Mouse (Mus musculus) erythroblast, embryonic 14.5 days (primary cell): ENCODE measurements around the gene Hoxb4. TPM values are rescaled to one million over a fixed set of nuclear protein-coding genes. Genes with fewer than 3 reads are reported as not detected.

ENCODE experiments used
- H3K27me3 ChIP-seq: 2 replicates; pipeline ENCODE4 v1.6.1; 2012; ENCODE audit warnings: inconsistent platforms; ENCODE audit not compliant: control insufficient read depth
- H3K36me3 ChIP-seq: 2 replicates; pipeline ENCODE4 v1.6.1; 2012; ENCODE audit warnings: mild to moderate bottlenecking, inconsistent platforms; ENCODE audit not compliant: control insufficient read depth
- H3K4me1 ChIP-seq: 2 replicates; pipeline ENCODE4 v1.6.1; 2012; ENCODE audit warnings: inconsistent platforms; ENCODE audit not compliant: control insufficient read depth
- H3K4me3 ChIP-seq: replicated peaks from 2 replicates; pipeline ENCODE3; 2012; ENCODE audit warnings: moderate library complexity, mild to moderate bottlenecking, inconsistent platforms
- H3K9me3 ChIP-seq: 2 replicates; pipeline ENCODE4 v1.6.1; 2012; ENCODE audit warnings: low read length, inconsistent platforms, mixed read lengths; ENCODE audit not compliant: control insufficient read depth
- GATA1 ChIP-seq: IDR thresholded peaks from 2 replicates; pipeline ENCODE4 v1.6.1; 2012; ENCODE audit warnings: low read length, inconsistent platforms, mixed read lengths
- TAL1 ChIP-seq: IDR thresholded peaks from 3 replicates; pipeline ENCODE4 v1.6.1; 2012; ENCODE audit warnings: low read length, inconsistent platforms, mixed read lengths
- polyA plus RNA-seq: library from polyadenylated mRNA; stranded (reverse); fragments of >175 nt; gene quantifications from 2 replicates; pipeline ENCODE4 v1.2.3, GENCODE M21; 2012

Gene Hoxb4
- polyA plus RNA-seq: not detected in 2 replicates

GRCm38 (mm10) chr11:96317608-96318367 lies at the start of gene Hoxb4:
Gene Hoxb4 (plus strand): TSS chr11:96318267.
- H3K36me3 ChIP-seq: no peaks in the 10 kb centered on the region
- no peak for TF ChIP-seq TAL1
- TF ChIP-seq GATA1: no peak
- peaks cover 99% of the 10 kb centered on the region for H3K27me3 ChIP-seq
- H3K4me1 ChIP-seq: no peaks in the 10 kb centered on the region
- H3K4me3 ChIP-seq: peak within 1 kb of the TSS; percentile 16
- H3K9me3 ChIP-seq: no peaks in the 10 kb centered on the region

GRCm38 (mm10) chr11:96269869-96270268 lies 48.2 kb upstream of the Hoxb4 start:
- H3K9me3 ChIP-seq: no peaks in the 10 kb centered on the region
- TF ChIP-seq TAL1: no peak
- no peak for TF ChIP-seq GATA1
- H3K4me3 ChIP-seq: no peak overlapping the region
- peaks cover 99% of the 10 kb centered on the region for H3K27me3 ChIP-seq
- H3K36me3 ChIP-seq: no peaks in the 10 kb centered on the region
- H3K4me1 ChIP-seq: no peaks in the 10 kb centered on the region

DNA sequence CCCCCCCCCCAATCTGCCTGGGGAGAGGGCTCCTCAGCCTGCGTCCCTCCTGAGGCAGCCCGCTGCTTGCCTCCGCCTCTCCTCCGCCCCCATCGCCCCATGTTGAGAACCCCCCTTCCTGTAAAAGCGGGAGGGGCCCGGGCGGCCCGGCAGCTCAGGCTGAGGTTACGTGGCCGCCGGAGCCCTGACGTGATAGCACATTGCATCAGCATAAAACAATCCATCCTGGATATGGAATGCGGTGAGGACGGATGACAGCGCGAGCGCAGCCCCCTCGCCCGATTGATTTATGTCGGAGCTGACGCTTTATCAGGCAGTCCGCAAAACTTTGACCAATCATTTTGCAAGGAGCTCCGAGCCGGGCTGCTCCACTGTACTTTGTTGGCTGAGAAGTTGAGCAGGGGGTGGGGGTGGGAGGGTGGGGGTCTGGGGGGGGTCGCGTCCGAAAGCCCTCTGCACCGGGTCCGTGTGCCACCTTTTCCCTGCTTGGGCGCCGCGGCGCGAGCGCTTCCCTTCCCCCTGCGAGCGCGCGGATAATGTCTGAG lies 47.0 kb upstream of the Hoxb4 start, which contains the start of gene Hoxb9:
Gene Hoxb9 (plus strand): TSS at position 462 of the 545 bp plus-strand sequence.
- no peak for TF ChIP-seq GATA1
- TF ChIP-seq TAL1: no peak
- Histone ChIP-seq H3K4me1 (no peaks in the 10 kb centered on the region), H3K36me3 (no peaks in the 10 kb centered on the region), H3K9me3 (no peaks in the 10 kb centered on the region), H3K4me3 (no peak within 1 kb of the TSS), H3K27me3 (peaks cover 100% of the 10 kb centered on the region)

DNA sequence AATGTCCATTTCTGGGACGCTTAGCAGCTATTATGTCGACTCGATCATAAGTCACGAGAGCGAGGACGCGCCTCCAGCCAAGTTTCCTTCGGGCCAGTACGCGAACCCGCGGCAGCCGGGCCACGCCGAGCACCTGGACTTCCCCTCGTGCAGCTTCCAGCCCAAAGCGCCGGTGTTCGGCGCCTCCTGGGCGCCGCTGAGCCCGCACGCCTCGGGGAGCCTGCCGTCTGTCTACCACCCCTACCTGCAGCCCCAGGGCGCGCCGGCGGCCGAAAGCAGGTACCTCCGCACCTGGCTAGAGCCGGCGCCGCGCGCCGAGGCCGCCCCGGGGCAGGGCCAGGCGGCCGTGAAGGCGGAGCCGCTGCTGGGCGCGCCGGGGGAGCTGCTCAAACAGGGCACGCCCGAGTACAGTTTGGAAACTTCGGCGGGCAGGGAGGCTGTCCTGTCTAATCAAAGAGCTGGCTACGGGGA lies 46.5 kb upstream of the Hoxb4 start:
- Histone ChIP-seq H3K4me3 (no peak overlapping the region), H3K36me3 (no peaks in the 10 kb centered on the region), H3K9me3 (no peaks in the 10 kb centered on the region), H3K27me3 (peaks cover 100% of the 10 kb centered on the region), H3K4me1 (no peaks in the 10 kb centered on the region)
- no peak for TF ChIP-seq GATA1
- TF ChIP-seq TAL1: no peak

DNA sequence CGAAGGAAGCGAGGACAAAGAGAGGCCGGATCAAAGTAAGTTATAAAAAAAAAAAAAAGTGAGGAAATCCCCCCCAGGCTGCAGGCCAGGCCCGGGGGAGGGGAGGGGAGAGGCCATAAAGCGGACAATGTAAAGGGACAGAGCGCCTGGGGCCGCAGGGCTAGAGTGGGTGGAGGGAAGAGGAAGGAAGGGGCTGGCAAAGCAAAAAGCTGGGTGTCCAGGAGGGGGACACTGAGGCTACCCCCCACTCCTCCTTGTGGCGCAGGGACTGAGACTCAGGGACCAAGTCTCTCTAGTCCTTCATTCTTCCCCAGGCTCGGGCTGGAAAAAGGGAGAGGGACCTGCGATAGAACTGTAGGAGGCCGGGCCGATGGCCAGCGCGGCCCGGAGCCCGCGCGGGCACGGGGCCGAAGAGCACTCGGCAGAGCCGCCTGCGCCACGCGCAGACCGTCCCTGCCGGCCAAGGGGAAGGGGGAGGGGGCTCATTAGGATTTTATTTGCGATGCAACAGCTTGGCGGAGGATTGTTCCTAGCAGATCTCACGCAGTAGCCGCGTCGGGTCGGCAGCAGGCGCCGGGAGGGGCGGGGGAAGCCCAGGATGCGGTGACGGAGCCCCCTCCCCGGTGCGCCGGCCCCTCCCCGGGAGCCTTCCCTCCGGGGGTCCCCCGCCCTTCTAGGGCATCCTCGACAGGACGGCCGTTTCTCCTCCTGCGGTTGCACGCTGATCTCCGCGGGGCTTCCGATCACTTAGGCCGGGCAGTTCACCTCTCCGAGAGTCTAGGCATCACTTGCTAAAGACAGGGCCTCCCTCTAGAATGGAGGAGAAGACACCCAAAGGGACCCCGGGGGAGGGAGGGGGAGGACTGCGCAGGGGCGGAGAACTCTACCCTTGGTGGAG lies 45.8 kb upstream of the Hoxb4 start:
- no peak for TF ChIP-seq GATA1
- Histone ChIP-seq H3K4me1 (no peaks in the 10 kb centered on the region), H3K36me3 (no peaks in the 10 kb centered on the region), H3K27me3 (peaks cover 100% of the 10 kb centered on the region), H3K9me3 (no peaks in the 10 kb centered on the region), H3K4me3 (no peak overlapping the region)

- H3K4me3 ChIP-seq: no peak overlapping the region
- no peaks in the 10 kb centered on the region for H3K36me3 ChIP-seq
- TF ChIP-seq GATA1 (no peak), TAL1 (no peak)
- no peaks in the 10 kb centered on the region for H3K4me1 ChIP-seq
- peaks cover 100% of the 10 kb centered on the region for H3K27me3 ChIP-seq
- H3K9me3 ChIP-seq: no peaks in the 10 kb centered on the region
Measured at GRCm38 (mm10) chr11:96274428-96274827, 43.6 kb upstream of the Hoxb4 start.

DNA sequence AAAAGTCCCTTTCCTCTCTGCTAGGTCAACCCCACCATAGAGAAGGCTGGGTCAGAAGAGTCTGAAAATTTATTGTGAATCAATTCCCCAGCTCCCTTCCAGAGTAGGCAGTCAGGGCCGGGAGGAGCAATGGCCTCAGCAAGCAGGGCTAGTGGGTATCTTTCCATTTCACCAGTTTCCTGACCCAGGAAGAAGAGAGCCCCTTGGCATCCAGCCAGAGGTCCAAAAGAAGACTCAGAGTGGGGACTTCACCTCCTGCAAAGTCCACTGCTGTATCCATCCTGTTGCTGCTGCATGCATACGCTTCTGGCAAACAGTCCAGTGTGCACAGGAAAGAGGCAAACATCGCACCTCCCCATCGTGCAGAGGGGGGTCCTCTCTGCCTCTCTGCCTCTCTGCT lies 42.2 kb upstream of the Hoxb4 start:
- Histone ChIP-seq H3K4me1 (no peaks in the 10 kb centered on the region), H3K4me3 (no peak overlapping the region), H3K27me3 (peaks cover 100% of the 10 kb centered on the region), H3K9me3 (no peaks in the 10 kb centered on the region), H3K36me3 (no peaks in the 10 kb centered on the region)
- TF ChIP-seq GATA1 (no peak), TAL1 (no peak)

GRCm38 (mm10) chr11:96277151-96278044 lies 40.7 kb upstream of the Hoxb4 start:
- H3K36me3 ChIP-seq: no peaks in the 10 kb centered on the region
- H3K9me3 ChIP-seq: no peaks in the 10 kb centered on the region

More at GRCm38 (mm10) chr11:96277151-96278044, 40.7 kb upstream of the Hoxb4 start:
- Histone ChIP-seq H3K27me3 (peaks cover 100% of the 10 kb centered on the region), H3K4me3 (no peak overlapping the region), H3K4me1 (no peaks in the 10 kb centered on the region)
- TF ChIP-seq TAL1: no peak
- no peak for TF ChIP-seq GATA1
